Mouse (Mus musculus) layer of hippocampus, postnatal 10 days (tissue): ENCODE measurements around the gene AC141477.1. TPM values are rescaled to one million over a fixed set of nuclear protein-coding genes. Genes with fewer than 3 reads are reported as not detected.
A peak's percentile ranks its signal among the peaks of the same experiment; 100 is the strongest.

Experiments
- DNase-seq, 2 experiments: peaks; one replicate each; pipeline ENCODE4 v3.0.0; 2021; ENCODE audit warnings: low spot score in 2 of 2
- total RNA-seq, 2 experiments: library from RNA; stranded (reverse); gene quantifications; 2 replicates each; pipeline ENCODE4 v1.2.3; 2021

The AC141477.1 gene
- total RNA-seq, 2 experiments from 2014 or later = not detected

- no peak for DNase-seq
These were observed 23.4 kb downstream of the AC141477.1 start for GRCm38 (mm10) chr10:76416811-76417210.

- DNase-seq = peak in 1 of 2 experiments; percentile 4
These were observed 31.7 kb downstream of the AC141477.1 start for GRCm38 (mm10) chr10:76408520-76408919.

DNA sequence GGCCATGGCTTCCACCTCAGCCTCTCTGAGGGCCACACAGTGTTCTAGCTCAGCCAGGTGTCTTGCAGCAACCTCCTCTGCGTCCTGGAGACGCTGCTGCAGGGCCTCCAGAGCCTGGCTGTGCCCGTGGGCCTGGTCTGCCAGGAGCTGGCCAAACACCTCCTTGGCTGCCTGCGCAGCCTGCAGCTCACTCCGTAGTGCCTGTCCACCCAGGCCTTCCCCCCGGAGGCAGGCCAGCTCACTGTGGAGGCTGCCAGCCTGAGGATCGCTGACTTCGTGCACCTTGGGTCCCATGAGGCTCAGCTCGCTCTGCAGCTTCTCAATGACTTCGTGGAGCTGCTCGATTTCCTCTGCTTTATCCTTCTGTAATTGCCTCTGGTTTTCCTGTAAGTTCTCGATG, 47.6 kb downstream of the AC141477.1 start:
- no peak for DNase-seq

DNA sequence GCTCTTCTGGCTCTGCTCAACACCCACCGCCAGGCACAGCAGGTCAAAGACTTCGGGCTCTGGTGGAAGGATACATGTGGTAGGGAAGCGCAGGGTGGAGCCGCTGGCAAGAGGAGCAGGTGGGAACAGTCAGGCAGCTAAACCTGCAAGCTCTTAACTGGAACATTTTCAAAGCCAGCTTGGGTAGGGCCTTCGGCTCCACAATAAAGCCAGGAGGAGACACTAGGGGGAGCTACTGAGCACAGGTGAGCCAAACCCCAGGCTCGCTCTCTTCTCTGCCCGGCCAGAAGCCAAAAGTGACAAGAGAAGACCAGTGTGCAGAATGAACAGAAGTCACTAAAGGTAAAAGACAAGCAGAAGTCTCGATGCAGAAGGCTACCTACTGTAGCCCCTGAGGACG, 48.5 kb downstream of the AC141477.1 start:
- DNase-seq = no peak

- DNase-seq = no peak
These were observed 49.1 kb downstream of the AC141477.1 start for GRCm38 (mm10) chr10:76391166-76391565.

Other genes starting within 250 kb of the AC141477.1 start
- gene Prmt2, start 202.6 kb downstream of the AC141477.1 start, total RNA-seq = 100 to 1,000 TPM in 1 of 2 experiments, 10 to 100 TPM in 1; 95.7 to 100 TPM
- gene S100b, start 186.6 kb downstream of the AC141477.1 start, total RNA-seq = 10 to 100 TPM; 46.1 to 50.0 TPM
- 10 to 100 TPM; 60.6 to 63.2 TPM for gene Dip2a, start 95.2 kb downstream of the AC141477.1 start, total RNA-seq
- gene Pcnt, start 2.3 kb upstream of the AC141477.1 start, total RNA-seq = 10 to 100 TPM; 14.6 to 15.8 TPM
- gene 2610028H24Rik, start 8.6 kb upstream of the AC141477.1 start, total RNA-seq = not detected
- gene Mcm3ap, start 28.5 kb upstream of the AC141477.1 start, total RNA-seq = 10 to 100 TPM; 47.0 to 49.1 TPM
- gene Ybey, start 28.7 kb upstream of the AC141477.1 start, total RNA-seq = 1 to 10 TPM; 3.5 to 3.7 TPM
- 10 to 100 TPM; 62.0 to 65.8 TPM for gene Lss, start 91.1 kb upstream of the AC141477.1 start, total RNA-seq
- gene Spatc1l, start 121.8 kb upstream of the AC141477.1 start, total RNA-seq = not detected
- gene Ftcd, start 135.2 kb upstream of the AC141477.1 start, total RNA-seq = not detected
- gene Col6a2, start 183.2 kb upstream of the AC141477.1 start, total RNA-seq = 10 to 100 TPM; 15.6 to 17.8 TPM